Mouse (Mus musculus) stomach, postnatal 0 days (tissue): ENCODE data around the gene Kremen2.

Source experiments
- CTCF ChIP-seq: IDR thresholded peaks from 2 replicates; pipeline ENCODE4 v1.5.1; 2016; ENCODE audit warnings: antibody characterized with exemption, low read depth, mild to moderate bottlenecking, moderate library complexity
- EP300 ChIP-seq: optimal IDR thresholded peaks from 2 replicates; pipeline ENCODE3; 2016; ENCODE audit warnings: antibody characterized with exemption

GRCm38 (mm10) chr17:23748026-23748425 lies 2.4 kb upstream of the Kremen2 start:
- TF ChIP-seq CTCF: no peak
- TF ChIP-seq EP300: no peak
